Mouse (Mus musculus) limb, embryonic 12.5 days (tissue): ENCODE results near the gene Dcaf15. TPM values are rescaled to one million over a fixed set of nuclear protein-coding genes. Genes with fewer than 3 reads are reported as not detected.
A peak's percentile ranks its signal among the peaks of the same experiment; 100 is the strongest.

ENCODE experiments used
- ATAC-seq: fragments of 200-750 bp; cut with Nextera tagmentation; 2 replicates; pipeline ENCODE4 v1.8.0; 2017; ENCODE audit warnings: low read depth, moderate TSS enrichment; ENCODE audit not compliant: insufficient number of reproducible peaks, insufficient read depth, low FRiP score, low TSS enrichment
- H3K27ac ChIP-seq: fragments of 300-500 bp; sonication (generic); 2 replicates; pipeline ENCODE4 v1.5.1; 2016; ENCODE audit warnings: mild to moderate bottlenecking, moderate library complexity
- H3K27me3 ChIP-seq: fragments of 300-500 bp; sonication (generic); 2 replicates; pipeline ENCODE4 v1.6.1; 2016; ENCODE audit warnings: mild to moderate bottlenecking, moderate library complexity
- H3K36me3 ChIP-seq: fragments of 300-500 bp; sonication (generic); 2 replicates; pipeline ENCODE4 v1.6.1; 2016; ENCODE audit warnings: mild to moderate bottlenecking, moderate library complexity
- H3K4me1 ChIP-seq: fragments of 300-500 bp; sonication (generic); replicated peaks from 2 replicates; pipeline ENCODE4 v1.6.1; 2016
- H3K4me2 ChIP-seq: fragments of 300-500 bp; sonication (generic); 2 replicates; pipeline ENCODE4 v1.6.1; 2016; ENCODE audit warnings: mild to moderate bottlenecking, moderate library complexity
- H3K4me3 ChIP-seq: fragments of 300-500 bp; sonication (generic); replicated peaks from 2 replicates; pipeline ENCODE4 v1.5.1; 2016; ENCODE audit warnings: mild to moderate bottlenecking
- H3K9ac ChIP-seq: fragments of 300-500 bp; sonication (generic); replicated peaks from 2 replicates; pipeline ENCODE4 v1.6.1; 2016; ENCODE audit warnings: mild to moderate bottlenecking, moderate library complexity
- H3K9me3 ChIP-seq: fragments of 300-500 bp; sonication (generic); 2 replicates; pipeline ENCODE4 v1.6.1; 2016; ENCODE audit warnings: mild to moderate bottlenecking, moderate library complexity
- WGBS: fragments of 180-500 bp; shearing (Covaris S2); methylation state at CpG from one replicate; pipeline ENCODE4 v1.1.7; 2016; 5-methylcytosine and 5-hydroxymethylcytosine counted together
- polyA plus RNA-seq: library from polyadenylated mRNA; unstranded; fragments of >200 nt; fragmentation: Nextera tagmentation; extraction: Ambion mirVana; gene quantifications from 2 replicates; pipeline ENCODE4 v1.2.1, GENCODE M21; 2016

The Dcaf15 gene
- 16.3 and 17.0 TPM in 2 replicates for polyA plus RNA-seq

- Histone ChIP-seq H3K9me3 (peaks cover 4% of the 10 kb centered on the region; the same call in 1 of the 2 replicates), H3K4me1 (peaks cover 23% of the 10 kb centered on the region), H3K27me3 (no peaks in the 10 kb centered on the region), H3K27ac (peak within 1 kb of the TSS; percentile 92), H3K4me3 (peak within 1 kb of the TSS; percentile 65), H3K9ac (peak within 1 kb of the TSS; percentile 87), H3K4me2 (peak within 1 kb of the TSS; percentile 78), H3K36me3 (peaks cover 30% of the 10 kb centered on the region)
- WGBS = 8% methylated on average over 42 of the region's 42 CpGs
- ATAC-seq = peak; percentile 96
Measured at GRCm38 (mm10) chr8:84104697-84105609, at the start of gene Dcaf15. Gene Dcaf15, minus strand, starts transcription at chr8:84104768.

GRCm38 (mm10) chr8:84149181-84149580 is 44.6 kb upstream of the Dcaf15 start:
- H3K4me1 ChIP-seq = peaks cover 14% of the 10 kb centered on the region; the same call in 1 of the 2 replicates
- no peak overlapping the region for H3K4me2 ChIP-seq
- no peaks in the 10 kb centered on the region for H3K9me3 ChIP-seq
- H3K36me3 ChIP-seq = peaks cover 23% of the 10 kb centered on the region
- no peaks in the 10 kb centered on the region for H3K27me3 ChIP-seq
- H3K9ac ChIP-seq = no peak overlapping the region
- WGBS = 52% methylated on average over 3 of the region's 3 CpGs
- H3K4me3 ChIP-seq = no peak overlapping the region
- no peak overlapping the region for H3K27ac ChIP-seq
- no peak for ATAC-seq

- WGBS = 90% methylated on average over 5 of the region's 5 CpGs
- Histone ChIP-seq H3K9me3 (no peaks in the 10 kb centered on the region), H3K27ac (no peak overlapping the region), H3K4me2 (peak overlapping the region; percentile 72), H3K36me3 (peaks cover 23% of the 10 kb centered on the region), H3K4me1 (peaks cover 14% of the 10 kb centered on the region; the same call in 1 of the 2 replicates), H3K27me3 (no peaks in the 10 kb centered on the region), H3K4me3 (no peak overlapping the region), H3K9ac (no peak overlapping the region)
- no peak for ATAC-seq
Measured at GRCm38 (mm10) chr8:84148531-84148850, 43.9 kb upstream of the Dcaf15 start.

DNA sequence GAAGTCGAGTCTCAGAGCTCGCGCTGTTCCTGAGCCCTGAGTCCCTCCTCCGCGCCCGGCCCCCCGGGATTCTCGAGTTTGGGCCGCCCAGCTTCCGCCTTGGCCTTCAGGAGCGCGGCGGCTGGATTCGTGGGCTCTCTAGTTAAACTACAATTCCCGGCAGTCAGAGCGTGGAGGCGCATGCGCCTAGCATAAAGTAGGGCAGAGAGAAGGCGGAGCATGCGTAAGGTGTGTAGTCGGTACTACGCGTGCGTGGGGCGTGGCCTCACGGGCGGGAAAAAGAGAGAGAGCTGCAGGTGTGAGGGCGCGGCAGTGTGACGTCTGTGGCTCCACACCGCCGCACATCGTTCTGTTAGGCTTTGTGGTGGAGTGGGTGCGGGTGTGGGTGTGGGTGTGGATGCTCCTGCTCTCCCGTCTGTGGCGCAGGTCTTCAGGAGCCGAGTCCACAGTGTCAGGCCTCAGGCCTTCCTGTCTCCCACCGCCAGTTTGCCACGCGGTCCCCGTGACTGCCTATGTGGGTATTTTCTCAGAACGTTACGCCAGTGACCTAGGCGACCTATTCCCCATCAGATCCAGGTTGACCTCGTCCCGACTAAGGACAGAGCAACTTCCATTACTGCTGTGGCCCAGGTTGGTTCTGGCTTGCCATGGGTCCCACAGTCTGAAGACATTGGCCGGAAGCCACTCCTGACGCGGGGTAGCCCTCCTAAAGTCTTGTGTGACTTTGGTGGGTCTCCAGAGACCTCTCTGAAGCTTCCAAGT is 43.4 kb upstream of the Dcaf15 start, which contains the start of the genes Cc2d1a and 4930432K21Rik:
TSS of gene Cc2d1a (minus strand) at position 168 of the 762 bp plus-strand sequence.
TSS of gene 4930432K21Rik (plus strand) at position 257 of the 762 bp plus-strand sequence.
- H3K4me2 ChIP-seq = peak within 1 kb of the TSS; percentile 72
- H3K4me3 ChIP-seq = peak within 1 kb of the TSS; percentile 61
- peak within 1 kb of the TSS; percentile 30; the same call in 1 of the 2 replicates for H3K27ac ChIP-seq
- H3K4me1 ChIP-seq = peaks cover 14% of the 10 kb centered on the region; the same call in 1 of the 2 replicates
- H3K9ac ChIP-seq = peak within 1 kb of the TSS; percentile 68
- peak; percentile 86 for ATAC-seq
- H3K27me3 ChIP-seq = no peaks in the 10 kb centered on the region
- WGBS = 17% methylated on average over 49 of the region's 49 CpGs
- H3K36me3 ChIP-seq = peaks cover 28% of the 10 kb centered on the region
- H3K9me3 ChIP-seq = no peaks in the 10 kb centered on the region

DNA sequence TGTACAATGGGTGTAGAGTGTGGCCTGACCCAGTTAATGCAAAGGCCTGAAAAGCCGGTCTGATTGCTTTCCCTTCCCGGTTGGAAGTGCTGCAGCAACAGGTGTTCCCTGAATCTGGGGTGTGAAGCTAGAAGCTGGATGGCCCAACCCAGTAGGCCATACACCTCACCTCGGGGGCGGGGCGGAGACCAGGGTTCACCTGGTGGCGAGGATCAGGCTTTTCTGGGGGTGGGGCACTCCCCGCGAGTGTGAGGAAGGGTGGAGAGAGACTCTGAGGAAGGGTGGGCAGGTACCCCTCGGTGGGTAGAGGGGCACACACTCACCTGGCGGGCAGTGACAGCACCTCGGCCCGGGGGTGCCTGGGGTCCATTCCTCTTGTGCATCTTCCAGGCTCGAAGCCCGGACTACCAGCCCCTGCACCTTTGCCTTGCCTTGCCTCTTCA is 42.8 kb upstream of the Dcaf15 start:
- H3K27me3 ChIP-seq = no peaks in the 10 kb centered on the region
- no peaks in the 10 kb centered on the region for H3K9me3 ChIP-seq
- ATAC-seq = peak; percentile 40; the same call in 1 of the 2 replicates
- peak overlapping the region; percentile 72 for H3K4me2 ChIP-seq
- H3K4me3 ChIP-seq = peak overlapping the region; percentile 61
- H3K27ac ChIP-seq = peak overlapping the region; percentile 30; the same call in 1 of the 2 replicates
- peaks cover 34% of the 10 kb centered on the region for H3K36me3 ChIP-seq
- WGBS = 7% methylated on average over 14 of the region's 14 CpGs
- peaks cover 14% of the 10 kb centered on the region; the same call in 1 of the 2 replicates for H3K4me1 ChIP-seq
- peak overlapping the region; percentile 68 for H3K9ac ChIP-seq

GRCm38 (mm10) chr8:84144636-84145245 is 40.2 kb upstream of the Dcaf15 start:
- no peak overlapping the region for H3K9ac ChIP-seq
- no peak overlapping the region for H3K4me2 ChIP-seq
- no peak for ATAC-seq
- no peaks in the 10 kb centered on the region for H3K9me3 ChIP-seq
- H3K36me3 ChIP-seq = peaks cover 58% of the 10 kb centered on the region
- peaks cover 14% of the 10 kb centered on the region; the same call in 1 of the 2 replicates for H3K4me1 ChIP-seq
- WGBS = 89% methylated on average over 8 of the region's 8 CpGs
- no peak overlapping the region for H3K27ac ChIP-seq
- H3K4me3 ChIP-seq = no peak overlapping the region
- H3K27me3 ChIP-seq = no peaks in the 10 kb centered on the region

DNA sequence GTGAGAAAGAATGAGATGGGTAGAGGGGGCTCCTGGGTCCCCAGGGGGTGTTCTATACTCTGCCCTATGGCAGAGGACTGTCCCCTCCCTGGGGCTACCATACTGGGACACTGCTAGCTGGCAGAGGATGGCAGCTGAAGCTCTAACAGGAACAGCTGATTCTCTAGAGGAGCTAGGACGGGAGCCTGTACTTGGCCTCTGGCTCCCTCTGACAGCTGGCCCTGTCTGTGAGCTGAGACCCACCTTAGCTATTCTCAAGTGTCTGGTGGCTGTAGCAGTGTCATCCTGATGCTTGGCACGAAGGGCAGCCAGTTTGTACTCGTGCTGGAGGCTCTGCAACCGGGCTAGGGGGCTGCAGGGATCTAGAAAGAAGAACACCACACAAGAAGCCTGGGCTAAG is 36.3 kb upstream of the Dcaf15 start:
- 87% methylated on average over 4 of the region's 4 CpGs for WGBS

DNA sequence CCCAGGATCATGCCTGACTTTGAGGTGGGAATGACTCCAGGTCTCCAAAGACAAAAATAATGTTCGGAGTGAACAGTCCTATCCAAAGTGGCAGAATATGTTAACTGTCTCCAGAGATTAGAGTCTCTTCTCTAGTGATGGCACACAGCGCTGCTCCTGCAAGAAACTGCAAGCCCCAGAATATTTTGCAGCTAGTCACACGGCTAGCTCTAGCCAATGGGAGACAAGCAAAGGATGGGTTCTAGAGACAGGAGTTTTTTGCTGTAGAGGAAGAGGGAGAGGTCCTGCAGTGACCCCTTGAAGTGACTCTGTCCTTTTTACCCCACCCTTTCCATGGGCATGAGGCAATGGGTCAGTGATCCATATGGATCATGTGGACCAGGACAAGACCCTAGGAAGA is 33.3 kb upstream of the Dcaf15 start:
- Histone ChIP-seq H3K9ac (no peak overlapping the region), H3K4me1 (no peaks in the 10 kb centered on the region), H3K9me3 (no peaks in the 10 kb centered on the region), H3K4me2 (no peak overlapping the region), H3K36me3 (peaks cover 98% of the 10 kb centered on the region), H3K27ac (no peak overlapping the region), H3K4me3 (no peak overlapping the region), H3K27me3 (no peaks in the 10 kb centered on the region)
- no peak for ATAC-seq
- 94% methylated on average over 3 of the region's 3 CpGs for WGBS

More for the DNA sequence above, 36.3 kb upstream of the Dcaf15 start:
- Histone ChIP-seq H3K27me3 (no peaks in the 10 kb centered on the region), H3K4me2 (no peak overlapping the region), H3K4me3 (no peak overlapping the region), H3K27ac (no peak overlapping the region), H3K4me1 (no peaks in the 10 kb centered on the region), H3K36me3 (peaks cover 94% of the 10 kb centered on the region), H3K9me3 (no peaks in the 10 kb centered on the region), H3K9ac (no peak overlapping the region)
- no peak for ATAC-seq

DNA sequence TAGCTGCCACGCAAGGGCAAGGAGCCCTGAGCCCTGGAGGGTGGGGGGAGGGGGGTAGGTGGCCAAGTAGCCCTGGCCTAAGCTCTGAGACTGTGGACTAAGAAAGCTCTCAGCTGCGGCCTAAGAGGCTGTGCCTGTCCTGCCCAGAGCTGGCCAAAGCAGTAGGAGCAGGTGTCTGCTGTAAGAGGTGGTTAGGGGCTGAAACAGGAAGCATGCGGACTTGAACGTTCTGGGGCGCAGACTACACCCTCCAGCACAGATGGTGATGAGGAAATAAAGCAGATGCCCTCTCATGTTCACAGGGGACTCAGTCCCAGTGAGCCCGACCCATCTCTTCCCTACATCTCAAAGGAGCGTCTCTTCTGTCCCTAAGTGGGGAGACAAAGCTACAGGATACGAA is 27.7 kb upstream of the Dcaf15 start:
- ATAC-seq = no peak
- peaks cover 61% of the 10 kb centered on the region for H3K36me3 ChIP-seq
- H3K27ac ChIP-seq = no peak overlapping the region
- H3K4me1 ChIP-seq = peaks cover 20% of the 10 kb centered on the region
- no peaks in the 10 kb centered on the region; the same call in 1 of the 2 replicates for H3K27me3 ChIP-seq
- H3K4me2 ChIP-seq = no peak overlapping the region
- H3K4me3 ChIP-seq = no peak overlapping the region
- WGBS = 91% methylated on average over 8 of the region's 8 CpGs
- H3K9ac ChIP-seq = no peak overlapping the region
- no peaks in the 10 kb centered on the region for H3K9me3 ChIP-seq

DNA sequence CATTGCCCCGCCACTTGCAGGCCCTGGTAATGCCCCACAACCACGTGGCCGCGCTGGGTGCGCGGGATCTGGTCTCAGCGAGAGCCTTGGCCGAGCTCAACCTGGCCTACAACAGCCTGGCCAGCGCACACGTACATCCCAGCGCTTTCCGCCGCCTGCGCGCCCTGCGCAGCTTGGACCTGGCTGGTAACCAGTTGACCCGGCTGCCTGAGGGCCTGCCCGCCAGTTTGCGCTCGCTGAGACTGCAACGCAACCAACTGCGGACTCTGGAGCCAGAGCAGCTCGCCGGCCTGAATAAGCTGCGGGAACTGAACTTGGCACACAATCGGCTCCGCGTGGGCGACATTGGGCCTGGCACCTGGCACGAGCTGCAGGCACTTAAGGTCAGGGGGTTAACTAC is 26.2 kb upstream of the Dcaf15 start:
- no peak overlapping the region for H3K4me3 ChIP-seq
- no peaks in the 10 kb centered on the region for H3K9me3 ChIP-seq
- peaks cover 27% of the 10 kb centered on the region for H3K4me1 ChIP-seq
- H3K9ac ChIP-seq = no peak overlapping the region
- H3K36me3 ChIP-seq = peaks cover 47% of the 10 kb centered on the region
- ATAC-seq = no peak
- WGBS = 45% methylated on average over 30 of the region's 30 CpGs
- no peak overlapping the region for H3K27ac ChIP-seq
- peak overlapping the region; percentile 8; the same call in 1 of the 2 replicates for H3K4me2 ChIP-seq
- H3K27me3 ChIP-seq = no peaks in the 10 kb centered on the region; the same call in 1 of the 2 replicates
